Mouse (Mus musculus) small intestine, adult 2 months (tissue): Measurements from ENCODE around the gene F2.

Source experiments
- CTCF ChIP-seq: fragments of 200-500 bp; IDR thresholded peaks from 2 replicates; pipeline ENCODE4 v1.5.1; 2012; ENCODE audit warnings: low read depth, mild to moderate bottlenecking, control low read depth, inconsistent platforms, low read length, moderate library complexity, mixed read lengths; ENCODE audit not compliant: insufficient replicate concordance, insufficient read length; ENCODE audit errors: extremely low read depth
- POLR2A ChIP-seq: fragments of 200-500 bp; IDR thresholded peaks from 2 replicates; pipeline ENCODE4 v1.6.1; 2012; ENCODE audit warnings: low read depth, mild to moderate bottlenecking, control low read depth, inconsistent platforms, low read length, moderate library complexity

GRCm38 (mm10) chr2:91652863-91653262 lies 16.6 kb upstream of the F2 start:
- TF ChIP-seq CTCF (no peak), POLR2A (no peak)
